Mouse (Mus musculus) midbrain, embryonic 15.5 days (tissue): Measurements from ENCODE around the gene Tmem255a. TPM values are rescaled to one million over a fixed set of nuclear protein-coding genes. Genes with fewer than 3 reads are reported as not detected.

Experiments
- microRNA-seq: library from miRNA; unstranded; fragments of <30 nt; microRNA quantifications from one replicate; pipeline ENCODE4, GENCODE M21; 2016
- polyA plus RNA-seq: library from polyadenylated mRNA; unstranded; fragments of >200 nt; fragmentation: Nextera tagmentation; extraction: Ambion mirVana; gene quantifications from 2 replicates; pipeline ENCODE4 v1.2.1, GENCODE M21; 2015

The Tmem255a gene
- polyA plus RNA-seq, 1 experiment from 2014 or later: 25.9 TPM

Small RNA genes lying within 50 kb of the gene (microRNA-seq; reads per million reads assigned to microRNA genes)
- gene Mir3110: 0.55 reads per million

Other genes with a start within 250 kb of the Tmem255a start
- not detected in 2 replicates for gene Btg1-ps1, start 233.6 kb downstream of the Tmem255a start, polyA plus RNA-seq
- not detected in 2 replicates for gene Btg1-ps2, start 209.3 kb downstream of the Tmem255a start, polyA plus RNA-seq
- gene Rhox10, start 186.0 kb downstream of the Tmem255a start, polyA plus RNA-seq: not detected in 2 replicates
- not detected in 2 replicates for gene Rhox11, start 167.3 kb downstream of the Tmem255a start, polyA plus RNA-seq
- gene Rhox12, start 141.5 kb downstream of the Tmem255a start, polyA plus RNA-seq: not detected in 2 replicates
- not detected in 2 replicates for gene Rhox13, start 131.2 kb downstream of the Tmem255a start, polyA plus RNA-seq
- 5.0 and 5.5 TPM in 2 replicates for gene Zbtb33, start 62.6 kb downstream of the Tmem255a start, polyA plus RNA-seq
- not detected in 2 replicates for gene Atp1b4, start 63.7 kb upstream of the Tmem255a start, polyA plus RNA-seq
- gene Lamp2, start 204.0 kb upstream of the Tmem255a start, polyA plus RNA-seq: 52.0 and 53.6 TPM in 2 replicates